Mouse (Mus musculus) thymus, postnatal 36 days (tissue): ENCODE results near the gene Gpr149.

ENCODE experiments used
- DNase-seq, 2 experiments: peaks; one replicate each; pipeline ENCODE4 v3.0.0; 2022; ENCODE audit warnings: mixed read lengths in 2 of 2

The Gpr149 gene

DNA sequence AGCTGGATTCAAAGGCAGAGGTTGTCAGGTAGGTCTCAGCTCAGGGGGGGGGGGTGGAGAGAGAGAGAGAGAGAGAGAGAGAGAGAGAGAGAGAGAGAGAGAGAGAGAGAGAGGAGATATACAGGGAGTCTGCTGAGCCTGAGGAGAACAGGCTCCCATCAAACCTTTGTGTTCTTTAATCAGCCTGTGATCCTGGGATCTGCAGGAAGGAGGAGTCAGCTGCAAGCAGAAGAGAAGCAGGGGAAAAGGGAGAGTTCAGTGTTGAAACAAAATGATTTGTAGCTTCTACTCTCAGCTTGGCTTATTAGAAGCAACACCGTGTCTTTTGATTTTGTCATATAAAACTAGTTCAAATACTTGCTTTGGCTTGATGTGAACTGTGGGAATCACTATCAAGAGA, at the start of gene Gpr149:
Gene Gpr149 (minus strand): TSS at position 168 of the 400 bp plus-strand sequence.
- DNase-seq: no peak

- DNase-seq: no peak
Measured at GRCm38 (mm10) chr3:62650551-62650950, 45.6 kb upstream of the Gpr149 start.

DNA sequence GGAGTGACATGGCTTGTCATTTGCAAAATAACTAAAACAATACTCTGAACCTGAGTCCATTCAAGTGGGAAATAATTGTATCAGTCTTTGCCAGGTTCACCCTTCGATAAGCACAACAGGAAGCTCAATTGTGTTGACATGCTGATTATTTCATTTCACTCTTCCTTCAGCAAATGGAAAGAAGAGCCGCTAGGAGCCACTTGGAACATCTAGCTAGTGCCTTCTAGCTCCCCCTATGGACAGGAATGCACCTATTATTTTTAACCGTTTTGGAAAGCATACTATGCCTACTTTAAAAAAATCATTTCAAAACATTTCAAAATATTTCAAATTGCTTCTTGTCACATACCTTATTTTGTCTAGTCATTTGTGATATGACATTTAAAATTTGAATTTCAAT, 5.9 kb upstream of the Gpr149 start:
- DNase-seq: no peak

GRCm38 (mm10) chr3:62605931-62606330, 991 bp upstream of the Gpr149 start:
- no peak for DNase-seq

DNA sequence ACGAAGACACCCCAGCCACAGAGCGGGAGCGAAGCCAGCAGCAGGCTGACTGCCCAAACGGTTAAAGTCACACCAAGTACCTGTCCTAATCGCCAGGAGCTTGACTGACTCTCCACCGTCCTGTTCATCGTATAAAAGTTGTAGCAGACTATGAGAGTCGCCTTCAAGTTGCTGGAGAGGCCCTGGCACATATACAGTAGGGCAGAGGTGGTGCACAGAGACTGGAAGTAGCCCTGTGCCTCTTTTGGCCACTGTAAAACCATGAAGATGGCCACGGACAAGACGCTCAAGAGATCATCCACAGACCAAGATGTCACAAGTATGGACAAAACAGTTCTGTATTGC, 921 bp downstream of the Gpr149 start:
- no peak for DNase-seq

DNA sequence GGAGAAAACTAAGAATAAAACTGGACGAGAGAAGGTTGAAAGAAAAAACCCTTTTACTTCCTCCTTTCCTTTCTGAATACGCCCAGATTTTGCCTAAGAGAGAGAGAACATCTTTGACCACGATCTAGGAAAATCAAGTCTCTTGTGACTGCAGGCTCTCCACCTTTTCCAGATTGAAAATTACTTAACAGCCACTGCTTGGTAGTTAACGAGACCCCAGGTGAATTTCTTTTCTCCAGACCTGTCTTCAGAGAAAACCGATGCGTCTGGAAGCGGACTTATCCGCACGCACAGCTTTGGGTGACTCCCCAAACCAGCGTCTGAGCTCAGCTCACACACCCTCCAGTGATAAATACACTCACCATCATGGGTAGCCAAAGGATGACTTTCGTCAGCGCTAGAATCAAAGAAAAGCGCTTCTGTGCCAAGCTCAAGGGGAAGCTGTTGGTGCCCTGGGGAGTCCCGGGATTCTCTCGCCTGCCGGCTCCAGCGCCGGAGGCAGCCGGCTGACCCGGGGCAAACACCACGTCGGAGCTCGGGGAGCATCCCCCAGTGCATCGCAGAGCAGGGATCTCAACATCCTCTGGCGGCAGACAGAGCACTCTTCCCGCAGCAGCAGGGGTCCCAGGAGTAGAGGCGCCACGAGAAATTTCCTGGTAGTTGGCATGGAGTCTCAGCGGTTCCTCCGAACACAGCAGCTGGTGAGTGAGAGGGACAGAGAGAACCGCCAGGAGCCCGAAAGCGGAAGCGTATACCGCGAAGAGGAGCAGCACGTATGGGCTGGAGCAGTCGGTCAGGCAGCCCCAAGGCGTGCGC, 1.5 kb downstream of the Gpr149 start:
- DNase-seq: no peak

GRCm38 (mm10) chr3:62602466-62602865, 2.5 kb downstream of the Gpr149 start:
- DNase-seq: no peak

GRCm38 (mm10) chr3:62594842-62595241, 10.1 kb downstream of the Gpr149 start:
- no peak for DNase-seq

GRCm38 (mm10) chr3:62585072-62585471, 19.9 kb downstream of the Gpr149 start:
- DNase-seq: no peak

DNA sequence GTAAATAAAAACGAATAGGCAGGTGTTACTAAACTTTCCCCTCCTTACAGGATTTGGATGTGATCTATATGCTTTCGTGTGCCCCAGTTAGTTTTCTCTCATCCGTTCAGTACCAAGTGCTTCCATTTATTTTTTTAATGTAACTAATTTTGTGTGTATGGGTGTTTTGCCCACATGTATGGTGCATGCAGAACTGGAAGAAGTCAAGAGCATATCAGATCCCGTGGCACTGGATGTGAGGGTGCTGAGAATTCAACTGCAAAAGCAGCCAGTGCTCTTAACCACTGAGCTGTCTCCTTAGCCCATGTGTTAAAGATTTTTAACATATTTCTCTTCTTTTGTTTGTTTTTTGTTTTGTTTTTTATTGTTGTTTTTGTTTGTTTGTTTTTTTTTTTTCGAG, 77.3 kb downstream of the Gpr149 start:
- DNase-seq: no peak

DNA sequence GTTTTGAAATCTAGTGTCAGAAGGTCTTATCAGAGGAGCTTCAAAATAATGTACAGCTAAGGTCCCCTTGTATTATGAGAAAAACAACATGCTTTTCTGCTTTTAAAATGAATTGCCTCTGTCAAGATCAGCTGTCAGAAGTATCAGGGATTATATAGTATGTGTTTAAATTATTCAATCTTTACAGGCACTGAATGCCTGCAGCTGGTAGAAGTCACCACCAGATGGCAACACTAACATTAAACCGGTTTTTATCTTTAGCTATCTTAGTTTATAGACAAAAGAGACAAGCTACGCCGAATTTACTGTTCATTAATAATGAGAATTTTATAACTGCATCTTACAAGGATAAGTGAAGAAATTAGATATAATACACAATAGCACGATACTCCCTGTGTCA, 77.8 kb downstream of the Gpr149 start:
- no peak for DNase-seq

DNA sequence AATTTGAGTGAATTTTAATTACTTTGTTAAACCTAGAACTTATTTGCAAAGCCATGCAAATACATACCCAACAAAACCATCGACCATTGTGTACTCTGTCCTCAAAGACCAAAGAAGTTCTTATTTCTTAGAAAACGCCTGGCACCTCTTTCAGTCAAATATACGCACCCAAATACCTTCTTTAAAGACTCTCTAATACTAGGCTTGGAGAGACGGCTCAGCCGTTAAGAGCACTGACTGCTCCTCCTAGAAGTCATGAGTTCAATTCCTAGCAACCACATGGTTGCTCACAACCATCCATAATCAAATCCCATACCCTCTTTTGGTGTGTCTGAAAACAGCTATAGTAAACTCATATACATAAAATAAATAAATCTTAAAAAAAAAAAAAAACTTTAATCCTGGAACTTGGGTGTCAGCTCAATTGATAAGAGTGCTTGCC, 97.7 kb downstream of the Gpr149 start:
- no peak for DNase-seq

- DNase-seq: peak; percentile 93 to 95
Measured at GRCm38 (mm10) chr3:62506488-62507205, 98.3 kb downstream of the Gpr149 start, which contains the start of gene Dhx36. Gene Dhx36, minus strand, starts transcription at chr3:62507004.

- no peak for DNase-seq
Measured at GRCm38 (mm10) chr3:62505166-62505900, 99.6 kb downstream of the Gpr149 start.

- DNase-seq: no peak
Measured at GRCm38 (mm10) chr3:62499327-62499726, 105.6 kb downstream of the Gpr149 start.

- no peak for DNase-seq
Measured at GRCm38 (mm10) chr3:62492568-62492967, 112.4 kb downstream of the Gpr149 start.

- DNase-seq: no peak
Measured at GRCm38 (mm10) chr3:62484340-62484739, 120.6 kb downstream of the Gpr149 start.
